Mouse (Mus musculus) spleen, adult 2 months (tissue): ENCODE results near the gene Phf14.

ENCODE experiments used
- CTCF ChIP-seq: fragments of 200-500 bp; IDR thresholded peaks from 2 replicates; pipeline ENCODE4 v1.5.1; 2011; ENCODE audit warnings: mild to moderate bottlenecking, inconsistent platforms; ENCODE audit not compliant: insufficient read depth, insufficient read length, insufficient replicate concordance; ENCODE audit errors: extremely low read depth
- POLR2A ChIP-seq: fragments of 200-500 bp; IDR thresholded peaks from 2 replicates; pipeline ENCODE4 v1.6.1; 2011; ENCODE audit warnings: low read depth, low read length, inconsistent platforms

DNA sequence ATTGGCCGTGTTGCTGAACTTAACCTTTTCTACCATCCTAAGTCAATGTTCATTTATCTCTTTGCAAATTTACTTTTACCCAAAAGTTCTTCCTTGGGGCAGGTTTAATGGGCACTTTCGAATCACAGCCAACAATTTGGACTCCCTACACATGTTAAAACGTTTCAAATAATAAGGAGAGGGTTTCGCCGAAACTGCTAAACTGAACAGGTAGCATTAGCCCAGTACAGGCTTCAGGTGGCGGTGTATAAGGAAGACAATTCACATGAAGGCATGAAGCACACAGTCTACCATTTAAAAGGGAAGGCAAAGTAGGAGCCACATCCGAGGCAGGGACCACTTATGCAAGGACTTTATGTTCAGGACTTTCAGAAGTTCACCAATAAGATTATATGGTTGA is 561 bp downstream of the Phf14 start:
- TF ChIP-seq POLR2A (no peak), CTCF (no peak)
